Comparison of ENCODE assay signal across 8 mouse cellular contexts in the genomic region with DNA sequence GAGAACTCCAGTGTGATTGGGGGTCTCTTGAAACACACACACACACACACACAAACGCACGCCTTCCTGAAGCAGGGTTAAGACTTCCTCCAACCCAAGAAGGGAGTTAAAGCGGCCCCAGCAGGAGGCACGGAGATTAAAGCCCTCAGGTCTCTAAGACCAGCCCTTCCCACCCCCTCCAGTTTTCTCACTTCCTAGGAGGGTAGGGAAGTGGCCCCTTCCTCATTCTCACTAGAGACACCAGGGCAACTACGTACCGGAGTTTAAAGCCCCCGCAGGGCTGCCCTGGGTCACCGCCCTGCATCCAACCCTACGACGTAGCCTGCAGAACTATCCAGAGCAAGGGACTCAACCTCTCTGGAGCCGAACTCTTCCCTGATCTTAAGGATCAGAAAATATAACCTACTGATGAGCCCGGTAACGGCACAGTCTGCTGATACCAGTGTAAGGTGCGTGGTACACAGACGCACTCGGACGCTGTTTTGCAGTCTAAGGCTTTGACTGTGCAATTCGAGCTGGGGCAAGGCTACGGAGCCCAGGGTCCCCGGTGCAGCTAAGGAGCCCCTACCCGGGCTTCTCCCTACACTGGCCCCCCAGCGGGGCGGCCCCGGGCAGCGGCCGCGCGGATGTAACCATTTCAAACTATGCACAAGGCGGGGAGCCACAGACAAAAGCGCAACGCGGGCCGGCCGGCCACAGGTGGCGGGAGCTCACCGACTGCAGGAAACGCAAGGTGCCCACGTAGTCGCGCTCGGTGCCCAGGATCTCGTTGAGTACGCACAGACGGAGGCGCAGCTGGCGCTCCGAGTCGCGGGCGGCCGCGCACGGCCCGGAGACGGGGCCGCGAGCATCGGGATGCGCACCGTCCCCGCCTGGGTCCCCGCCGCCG. TPM values are rescaled to one million over a fixed set of nuclear protein-coding genes. Genes with fewer than 3 reads are reported as not detected.
A peak's percentile ranks its signal among the peaks of the same experiment; 100 is the strongest.
DNase-seq lines count a peak whose midpoint lies in the region; ATAC-seq lines count a peak whose summit lies in the region.

No protein-coding gene starts in this region.

- no peaks in the 10 kb centered on the region for H3K9me3 ChIP-seq in lung, embryonic 16.5 days (ENCODE audit: control insufficient read depth, low read length)

- peak overlapping the region; percentile 47; the same call in 1 of the 2 replicates for H3K27ac ChIP-seq in lung, embryonic 16.5 days (ENCODE audit: low read length)

- no peaks in the 10 kb centered on the region for H3K27me3 ChIP-seq in lung, embryonic 16.5 days (ENCODE audit: control insufficient read depth, insufficient read depth, low read depth, low read length)

- peak overlapping the region; percentile 93 for H3K4me2 ChIP-seq in lung, embryonic 16.5 days (ENCODE audit: low read depth, low read length)

- peak; percentile 29 to 66 for DNase-seq in spleen, adult 18-20 months
- DNase-seq in spleen, adult 12 weeks (ENCODE audit: low spot score): no peak
- peak; percentile 29 to 43 for DNase-seq in heart, adult 9 months (ENCODE audit: low spot score in 2 of 2)
- DNase-seq in kidney, postnatal 10 days: peak; percentile 58
- DNase-seq in retina, embryonic 14.5 days (ENCODE audit: low spot score): peak; percentile 54
- DNase-seq in c-Kit-positive CD71-positive TER-119-positive erythroid progenitor cells, embryonic 14.5 days (ENCODE audit: low spot score): no peak

- peaks cover 12% of the 10 kb centered on the region for H3K4me1 ChIP-seq in lung, embryonic 16.5 days (replicated peaks; ENCODE audit: control insufficient read depth, insufficient read depth, low read length)

- H3K9ac ChIP-seq in lung, embryonic 16.5 days (ENCODE audit: low read length): peak overlapping the region; percentile 73

- H3K36me3 ChIP-seq in lung, embryonic 16.5 days (ENCODE audit: control insufficient read depth, insufficient read depth, low read length): no peaks in the 10 kb centered on the region

- peak overlapping the region; percentile 72 for H3K4me3 ChIP-seq in lung, embryonic 16.5 days (ENCODE audit: low read length)

- under 1% methylated on average over 64 of the region's 64 CpGs for WGBS in lung, embryonic 16.5 days

- ATAC-seq in common myeloid progenitor, adult 5-6 weeks (replicated peaks; ENCODE audit: low read depth, poor library complexity, severe bottlenecking): peak; percentile 7; the same call in 1 of the 2 replicates
- ATAC-seq in lung, embryonic 16.5 days (ENCODE audit: low read depth): peak; percentile 39

RNA-seq across cellular contexts. Expression of a gene that starts 0.6 kb away (rescaled TPM):
- 18.5 and 26.2 TPM in 2 replicates for total RNA-seq in common myeloid progenitor, adult 5-6 weeks (2017)
- 8.9 and 10.7 TPM in 2 replicates for polyA plus RNA-seq in lung, embryonic 16.5 days (2015; fragmentation: Nextera tagmentation; extraction: Ambion mirVana)

Comparison
In these comparisons a context has a peak if more than half of its experiments do, and no peak if none do; other contexts are left out.
1. DNase-seq: peak in spleen, adult 18-20 months (2 of 2), heart, adult 9 months (2 of 2), kidney, postnatal 10 days (single experiment) and retina, embryonic 14.5 days (single experiment); none in spleen, adult 12 weeks (single experiment) and c-Kit-positive CD71-positive TER-119-positive erythroid progenitor cells, embryonic 14.5 days (single experiment).